Mouse (Mus musculus) heart, postnatal 0 days (tissue): ENCODE data around the gene Rplp0. TPM values are rescaled to one million over a fixed set of nuclear protein-coding genes. Genes with fewer than 3 reads are reported as not detected.
A peak's percentile ranks its signal among the peaks of the same experiment; 100 is the strongest.

Source experiments
- ATAC-seq: fragments of 200-750 bp; cut with Nextera tagmentation; 2 replicates; pipeline ENCODE4 v1.8.0; 2017; ENCODE audit warnings: low read depth, moderate number of reproducible peaks, moderate library complexity; ENCODE audit not compliant: insufficient read depth
- DNase-seq: peaks from one replicate; pipeline ENCODE4 v3.0.0-alpha.2; 2016; ENCODE audit warnings: low spot score
- H3K27ac ChIP-seq: fragments of 300-500 bp; sonication (generic); 2 replicates; pipeline ENCODE4 v1.5.1; 2014; ENCODE audit warnings: low read depth, mild to moderate bottlenecking
- H3K27me3 ChIP-seq: fragments of 300-500 bp; sonication (generic); 2 replicates; pipeline ENCODE4 v1.6.1; 2014; ENCODE audit warnings: low read length, mixed read lengths; ENCODE audit not compliant: control insufficient read depth, insufficient read depth
- H3K36me3 ChIP-seq: fragments of 300-500 bp; sonication (generic); replicated peaks from 2 replicates; pipeline ENCODE4 v1.6.1; 2014; ENCODE audit warnings: low read length, mixed read lengths; ENCODE audit not compliant: control insufficient read depth, insufficient read depth
- H3K4me1 ChIP-seq: fragments of 300-500 bp; sonication (generic); 2 replicates; pipeline ENCODE4 v1.6.1; 2014; ENCODE audit warnings: antibody characterized with exemption; ENCODE audit not compliant: control insufficient read depth, insufficient read depth
- H3K4me2 ChIP-seq: fragments of 300-500 bp; sonication (generic); 2 replicates; pipeline ENCODE4 v1.6.1; 2014; ENCODE audit warnings: low read depth, mild to moderate bottlenecking, low read length, moderate library complexity
- H3K4me3 ChIP-seq: fragments of 300-500 bp; sonication (generic); 2 replicates; pipeline ENCODE4 v1.5.1; 2014; ENCODE audit warnings: low read depth, low read length
- H3K9ac ChIP-seq: fragments of 300-500 bp; sonication (generic); replicated peaks from 2 replicates; pipeline ENCODE4 v1.6.1; 2014; ENCODE audit warnings: low read depth, low read length, mixed read lengths
- H3K9me3 ChIP-seq: fragments of 300-500 bp; sonication (generic); replicated peaks from 2 replicates; pipeline ENCODE4 v1.6.1; 2016; ENCODE audit warnings: low read length; ENCODE audit not compliant: control insufficient read depth
- CTCF ChIP-seq: IDR thresholded peaks from 2 replicates; pipeline ENCODE4 v1.5.1; 2016; ENCODE audit warnings: antibody characterized with exemption, control low read depth, low read depth
- EP300 ChIP-seq: IDR thresholded peaks from 2 replicates; pipeline ENCODE4 v1.6.1; 2016; ENCODE audit warnings: antibody characterized with exemption, low read depth
- WGBS: fragments of 180-500 bp; shearing (Covaris S2); extraction: QIAGEN DNeasy Blood & Tissue Kit; methylation state at CpG from one replicate; pipeline ENCODE4 v1.1.7; 2014; 5-methylcytosine and 5-hydroxymethylcytosine counted together
- polyA plus RNA-seq: library from polyadenylated mRNA; unstranded; fragments of >200 nt; fragmentation: Nextera tagmentation; extraction: Ambion mirVana; gene quantifications from 2 replicates; pipeline ENCODE4 v1.2.1, GENCODE M21; 2015
- total RNA-seq: library from RNA; depleted of rRNA; stranded (reverse); fragments of >200 nt; gene quantifications from 2 replicates; pipeline ENCODE4 v1.2.3, GENCODE M21; 2014; ENCODE audit warnings: low replicate concordance

Gene Rplp0
- total and polyA plus RNA-seq, 2 experiments from 2014 or later: 877 to 2,522 TPM

- WGBS: 3% methylated on average over 52 of the region's 55 CpGs
- Histone ChIP-seq H3K4me1 (peaks cover 19% of the 10 kb centered on the region), H3K27me3 (no peaks in the 10 kb centered on the region), H3K9ac (peak within 1 kb of the TSS; percentile 94), H3K9me3 (no peaks in the 10 kb centered on the region), H3K4me2 (peak within 1 kb of the TSS; percentile 88), H3K27ac (peak within 1 kb of the TSS; percentile 55), H3K4me3 (peak within 1 kb of the TSS; percentile 96), H3K36me3 (peaks cover 35% of the 10 kb centered on the region)
- DNase-seq (peak; percentile 61), ATAC-seq (peak; percentile 87)
- TF ChIP-seq EP300 (0 out of 2 replicates have a peak, but pooled peaks have one; percentile 29), CTCF (peak; percentile 40)
Observed at GRCm38 (mm10) chr5:115564737-115565393, 5.6 kb downstream of the Rplp0 start, which contains the start of gene Gcn1l1. Gene Gcn1l1 (plus strand): TSS chr5:115565254.

GRCm38 (mm10) chr5:115565403-115565802, 6.1 kb downstream of the Rplp0 start:
- H3K4me2 ChIP-seq: peak overlapping the region; percentile 88
- peak overlapping the region; percentile 55 for H3K27ac ChIP-seq
- peak overlapping the region; percentile 94 for H3K9ac ChIP-seq
- no peaks in the 10 kb centered on the region for H3K9me3 ChIP-seq
- no peaks in the 10 kb centered on the region for H3K27me3 ChIP-seq
- ATAC-seq (peak; percentile 24; the same call in 1 of the 2 replicates), DNase-seq (no peak)
- TF ChIP-seq EP300 (no peak), CTCF (no peak)
- H3K4me1 ChIP-seq: peaks cover 14% of the 10 kb centered on the region
- H3K4me3 ChIP-seq: peak overlapping the region; percentile 96
- 0% methylated on average over 37 of the region's 46 CpGs for WGBS
- H3K36me3 ChIP-seq: peaks cover 35% of the 10 kb centered on the region

GRCm38 (mm10) chr5:115568681-115569080, 9.4 kb downstream of the Rplp0 start:
- ATAC-seq: no peak
- peaks cover 22% of the 10 kb centered on the region for H3K36me3 ChIP-seq
- H3K4me2 ChIP-seq: no peak overlapping the region
- H3K9me3 ChIP-seq: no peaks in the 10 kb centered on the region
- no peak overlapping the region for H3K4me3 ChIP-seq
- H3K27me3 ChIP-seq: no peaks in the 10 kb centered on the region
- DNase-seq: no peak
- no peak overlapping the region for H3K9ac ChIP-seq
- peak overlapping the region; percentile 53 for H3K27ac ChIP-seq
- no peak for TF ChIP-seq CTCF
- no peak for TF ChIP-seq EP300
- peaks cover 16% of the 10 kb centered on the region for H3K4me1 ChIP-seq
- 52% methylated on average over 10 of the region's 10 CpGs for WGBS

GRCm38 (mm10) chr5:115569308-115569707, 10.0 kb downstream of the Rplp0 start:
- H3K36me3 ChIP-seq: peaks cover 17% of the 10 kb centered on the region
- ATAC-seq (no peak), DNase-seq (no peak)
- no peaks in the 10 kb centered on the region for H3K27me3 ChIP-seq
- WGBS: 51% methylated on average over 11 of the region's 11 CpGs
- no peak overlapping the region for H3K4me2 ChIP-seq
- H3K9me3 ChIP-seq: no peaks in the 10 kb centered on the region
- no peak overlapping the region for H3K4me3 ChIP-seq
- TF ChIP-seq EP300 (no peak), CTCF (no peak)
- peaks cover 16% of the 10 kb centered on the region for H3K4me1 ChIP-seq
- peak overlapping the region; percentile 53 for H3K27ac ChIP-seq
- H3K9ac ChIP-seq: no peak overlapping the region

- no peak overlapping the region for H3K4me3 ChIP-seq
- no peak overlapping the region for H3K9ac ChIP-seq
- H3K4me1 ChIP-seq: peaks cover 13% of the 10 kb centered on the region
- no peak for TF ChIP-seq EP300
- no peak for TF ChIP-seq CTCF
- no peaks in the 10 kb centered on the region for H3K9me3 ChIP-seq
- ATAC-seq (no peak), DNase-seq (no peak)
- WGBS: 93% methylated on average over 4 of the region's 4 CpGs
- peaks cover 17% of the 10 kb centered on the region for H3K36me3 ChIP-seq
- H3K27ac ChIP-seq: peak overlapping the region; percentile 53
- H3K27me3 ChIP-seq: no peaks in the 10 kb centered on the region
- H3K4me2 ChIP-seq: no peak overlapping the region
Observed at GRCm38 (mm10) chr5:115569721-115570120, 10.5 kb downstream of the Rplp0 start.
